Mouse (Mus musculus) common myeloid progenitor, adult 5-6 weeks (primary cell): ENCODE measurements around the gene Tas2r143. TPM values are rescaled to one million over a fixed set of nuclear protein-coding genes. Genes with fewer than 3 reads are reported as not detected.

ENCODE experiments used
- ATAC-seq: replicated peaks from 2 replicates; pipeline ENCODE4 v1.8.0; 2016; ENCODE audit warnings: low read depth, mild to moderate bottlenecking, moderate TSS enrichment, inconsistent platforms; ENCODE audit not compliant: poor library complexity, severe bottlenecking
- total RNA-seq: library from RNA; stranded (forward); fragments of 200-1000, 187-1606 nt; gene quantifications from 2 replicates; pipeline ENCODE4 v1.2.3, GENCODE M21; 2017

The Tas2r143 gene
- total RNA-seq, 1 experiment from 2014 or later = not detected

GRCm38 (mm10) chr6:42391796-42392330 lies 8.2 kb upstream of the Tas2r143 start:
- 0 out of 2 replicates have a peak, but pooled peaks have one; percentile 16 for ATAC-seq

GRCm38 (mm10) chr6:42395960-42396809 lies 3.9 kb upstream of the Tas2r143 start:
- ATAC-seq = peak; percentile 84

GRCm38 (mm10) chr6:42397041-42397657 lies 2.9 kb upstream of the Tas2r143 start:
- ATAC-seq = peak; percentile 56

- ATAC-seq = peak; percentile 65
These were observed 1.8 kb upstream of the Tas2r143 start for GRCm38 (mm10) chr6:42398285-42398684.

- ATAC-seq = no peak
These were observed 1.0 kb upstream of the Tas2r143 start for GRCm38 (mm10) chr6:42398998-42399397.

GRCm38 (mm10) chr6:42405134-42405533 lies 5.1 kb downstream of the Tas2r143 start, which contains the start of gene Tas2r135:
TSS of gene Tas2r135 (plus strand) at chr6:42405434.
- ATAC-seq = no peak

- ATAC-seq = peak; percentile 13; the same call in 1 of the 2 replicates
These were observed 19.4 kb downstream of the Tas2r143 start for GRCm38 (mm10) chr6:42419443-42419842.

- ATAC-seq = peak; percentile 91
These were observed 21.4 kb downstream of the Tas2r143 start for GRCm38 (mm10) chr6:42421439-42421838.

- peak; percentile 62 for ATAC-seq
These were observed 24.4 kb downstream of the Tas2r143 start for GRCm38 (mm10) chr6:42424472-42424871.

- ATAC-seq = no peak
These were observed 26.3 kb downstream of the Tas2r143 start for GRCm38 (mm10) chr6:42426337-42426736.

GRCm38 (mm10) chr6:42433554-42433953 lies 33.5 kb downstream of the Tas2r143 start:
- peak; percentile 81 for ATAC-seq

GRCm38 (mm10) chr6:42434446-42434845 lies 34.4 kb downstream of the Tas2r143 start, which contains the start of gene Tas2r126:
TSS of gene Tas2r126 (plus strand) at chr6:42434535.
- 0 out of 2 replicates have a peak, but pooled peaks have one; percentile 11 for ATAC-seq

GRCm38 (mm10) chr6:42435490-42435889 lies 35.5 kb downstream of the Tas2r143 start:
- no peak for ATAC-seq

- ATAC-seq = no peak
These were observed 41.4 kb downstream of the Tas2r143 start for GRCm38 (mm10) chr6:42441395-42441794.

GRCm38 (mm10) chr6:42444491-42444890 lies 44.5 kb downstream of the Tas2r143 start:
- no peak for ATAC-seq

- no peak for ATAC-seq
These were observed 47.3 kb downstream of the Tas2r143 start for GRCm38 (mm10) chr6:42447381-42447780.

Other genes with a start within 250 kb of the Tas2r143 start
- not detected in 2 replicates for gene Tas2r144, start 184.9 kb upstream of the Tas2r143 start, total RNA-seq
- gene Gstk1, start 154.3 kb upstream of the Tas2r143 start, total RNA-seq = 8.3 and 14.6 TPM in 2 replicates
- gene Tmem139, start 138.3 kb upstream of the Tas2r143 start, total RNA-seq = not detected in 2 replicates
- 88.4 and 100 TPM in 2 replicates for gene Casp2, start 135.3 kb upstream of the Tas2r143 start, total RNA-seq
- not detected in 2 replicates for gene Clcn1, start 113.6 kb upstream of the Tas2r143 start, total RNA-seq
- not detected in 2 replicates for gene Fam131b, start 75.6 kb upstream of the Tas2r143 start, total RNA-seq
- gene Zyx, start 50.6 kb upstream of the Tas2r143 start, total RNA-seq = 34.5 and 48.0 TPM in 2 replicates
- 1.8 TPM in 1 of 2 replicates, not detected in the other for gene Epha1, start 27.0 kb upstream of the Tas2r143 start, total RNA-seq
- not detected in 2 replicates for gene Tas2r135, start 5.2 kb downstream of the Tas2r143 start, total RNA-seq
- not detected in 2 replicates for gene Tas2r126, start 34.3 kb downstream of the Tas2r143 start, total RNA-seq
- gene Olfr458, start 65.0 kb downstream of the Tas2r143 start, total RNA-seq = not detected in 2 replicates
- not detected in 2 replicates for gene Olfr457, start 76.1 kb downstream of the Tas2r143 start, total RNA-seq
- not detected in 2 replicates for gene Olfr456, start 87.0 kb downstream of the Tas2r143 start, total RNA-seq
- not detected in 2 replicates for gene Olfr455, start 147.3 kb downstream of the Tas2r143 start, total RNA-seq
- gene Tcaf3, start 197.5 kb downstream of the Tas2r143 start, total RNA-seq = not detected in 2 replicates
- gene Tcaf2, start 245.0 kb downstream of the Tas2r143 start, total RNA-seq = under 0.01 TPM in 1 of 2 replicates, not detected in the other